ENCODE assay signal across 8 mouse cellular contexts in the genomic region with DNA sequence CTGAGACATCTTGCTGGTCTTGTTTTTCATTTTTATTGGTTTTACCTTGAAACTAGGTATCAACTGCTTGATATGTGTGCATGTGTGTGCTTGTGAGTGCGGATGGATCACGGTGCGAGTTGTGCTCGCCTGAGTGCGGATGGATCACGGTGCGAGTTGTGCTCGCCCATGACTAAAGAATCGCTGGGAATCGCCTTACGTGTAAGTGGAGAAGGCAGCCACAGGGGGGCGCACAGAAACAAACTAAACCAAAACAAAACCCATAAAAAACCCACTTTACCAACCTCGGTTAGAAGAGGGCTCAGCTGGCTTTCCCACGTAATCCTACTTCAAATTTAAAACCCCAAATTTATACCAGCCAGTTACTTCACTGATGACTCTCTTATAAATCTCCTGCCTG. TPM values are rescaled to one million over a fixed set of nuclear protein-coding genes. Genes with fewer than 3 reads are reported as not detected.
DNase-seq lines count a peak whose midpoint lies in the region; ATAC-seq and TF ChIP-seq lines count a peak whose summit lies in the region.

No protein-coding gene starts in this region.

- H3K4me2 ChIP-seq in kidney, embryonic 16.5 days (replicated peaks; ENCODE audit: low read depth, low read length): no peak overlapping the region
- H3K4me2 ChIP-seq in midbrain, postnatal 0 days (ENCODE audit: low read depth, low read length, poor library complexity, severe bottlenecking): no peak overlapping the region

- H3K4me3 ChIP-seq in kidney, embryonic 16.5 days (ENCODE audit: low read length): no peak overlapping the region
- no peak overlapping the region for H3K4me3 ChIP-seq in midbrain, postnatal 0 days (ENCODE audit: low read depth, low read length)

- no peaks in the 10 kb centered on the region for H3K9me3 ChIP-seq in kidney, embryonic 16.5 days (ENCODE audit: low read length)
- no peaks in the 10 kb centered on the region for H3K9me3 ChIP-seq in midbrain, postnatal 0 days (ENCODE audit: low read length)

- peaks cover 21% of the 10 kb centered on the region for H3K4me1 ChIP-seq in kidney, embryonic 16.5 days (ENCODE audit: insufficient read depth, low read length)
- H3K4me1 ChIP-seq in midbrain, postnatal 0 days (ENCODE audit: insufficient read depth, low read length): no peaks in the 10 kb centered on the region

- ATAC-seq in kidney, embryonic 16.5 days (ENCODE audit: low FRiP score, low TSS enrichment): no peak
- no peak for ATAC-seq in midbrain, postnatal 0 days (ENCODE audit: low FRiP score)

- H3K27me3 ChIP-seq in kidney, embryonic 16.5 days (ENCODE audit: insufficient read depth, low read length): no peaks in the 10 kb centered on the region
- H3K27me3 ChIP-seq in midbrain, postnatal 0 days (ENCODE audit: insufficient read depth, low read length): no peaks in the 10 kb centered on the region

- TF ChIP-seq CTCF in midbrain, postnatal 0 days (IDR thresholded peaks at IDR 0.05): peak; percentile 77

- DNase-seq in kidney, adult 9 months: peak; percentile 63
- DNase-seq in ES-CJ7 (ENCODE audit: low read depth, low spot score): peak; percentile 73
- peak; percentile 86 for DNase-seq in brain, adult 2 months (ENCODE audit: low read depth, low spot score)
- peak; percentile 59 for DNase-seq in forelimb bud, embryonic 11.5 days (ENCODE audit: low read depth, low spot score)
- peak; percentile 74 to 79 for DNase-seq in layer of hippocampus, postnatal 10 days (ENCODE audit: low spot score in 2 of 2)
- peak; percentile 76 for DNase-seq in midbrain, postnatal 0 days (ENCODE audit: low spot score)
- peak; percentile 42 for DNase-seq in thymus, postnatal 25 days

- 25% methylated on average over 14 of the region's 14 CpGs for WGBS in kidney, embryonic 16.5 days
- 32% methylated on average over 14 of the region's 14 CpGs for WGBS in midbrain, postnatal 0 days

- H3K9ac ChIP-seq in kidney, embryonic 16.5 days (replicated peaks; ENCODE audit: low read length): no peak overlapping the region
- H3K9ac ChIP-seq in midbrain, postnatal 0 days (replicated peaks; ENCODE audit: low read length, poor library complexity, severe bottlenecking): no peak overlapping the region

- H3K27ac ChIP-seq in kidney, embryonic 16.5 days (ENCODE audit: low read length): no peak overlapping the region
- no peak overlapping the region for H3K27ac ChIP-seq in midbrain, postnatal 0 days (ENCODE audit: low read depth, low read length)

- no peaks in the 10 kb centered on the region for H3K36me3 ChIP-seq in kidney, embryonic 16.5 days (ENCODE audit: insufficient read depth, low read length)
- no peaks in the 10 kb centered on the region for H3K36me3 ChIP-seq in midbrain, postnatal 0 days (ENCODE audit: insufficient read depth, low read length)

RNA-seq across cellular contexts. Expression of a gene that starts 9.3 kb away (rescaled TPM):
- 5.0 and 5.8 TPM in 2 replicates for polyA plus RNA-seq in kidney, embryonic 16.5 days (2015; fragmentation: Nextera tagmentation; extraction: Ambion mirVana)
- under 1 TPM in 1 of 2 experiments, not detected in 1; 0.25 TPM for total RNA-seq in layer of hippocampus, postnatal 10 days (2021)
- total RNA-seq in midbrain, postnatal 0 days (2014; rRNA removed): 0.66 and 0.82 TPM in 2 replicates
- polyA plus RNA-seq in midbrain, postnatal 0 days (2015; fragmentation: Nextera tagmentation; extraction: Ambion mirVana): 0.20 and 0.47 TPM in 2 replicates
